Mouse (Mus musculus): ENCODE results near the gene Hap1. TPM values are rescaled to one million over a fixed set of nuclear protein-coding genes. Genes with fewer than 3 reads are reported as not detected.
"Not testable (repeated sequence)": the region's sequence is repeated elsewhere in the genome, so short reads cannot be mapped to it uniquely, and the experiment has no call there.

Hap1 gene
- polyA plus RNA-seq, 1 experiment from 2014 or later: 93.7 TPM

DNA sequence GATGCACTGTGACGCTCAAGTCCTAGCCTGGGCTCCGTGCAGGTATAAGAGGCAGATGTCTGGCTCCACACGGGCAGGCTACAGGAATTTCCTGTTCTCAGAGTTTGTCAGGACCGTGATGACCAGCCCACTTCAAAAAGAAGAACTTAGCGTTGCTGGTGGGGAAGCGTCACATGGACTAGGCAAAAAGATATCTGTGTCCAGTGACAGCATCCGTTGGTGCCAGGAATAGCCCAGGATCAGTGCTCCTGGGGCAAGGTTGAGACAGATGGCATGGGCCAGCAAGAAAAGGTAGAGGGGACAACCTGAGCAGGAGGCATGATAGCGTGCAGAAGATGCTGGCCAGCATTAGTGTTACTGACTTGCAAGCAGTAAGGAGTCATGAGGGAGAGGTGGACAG is 13.9 kb upstream of the Hap1 start:
- ATAC-seq: no peak
- Histone ChIP-seq H3K27me3 (no peaks in the 10 kb centered on the region), H3K27ac (no peak overlapping the region), H3K36me3 (ENCODE audit: poor library complexity, severe bottlenecking) (peaks cover 29% of the 10 kb centered on the region), H3K4me3 (no peak overlapping the region), H3K4me2 (no peak overlapping the region), H3K4me1 (0 out of 2 replicates have a peak, but pooled peaks cover 2% of the 10 kb centered on the region), H3K9ac (no peak overlapping the region), H3K9me3 (replicated peaks) (no peaks in the 10 kb centered on the region)
- 89% methylated on average over 8 of the region's 8 CpGs for WGBS

DNA sequence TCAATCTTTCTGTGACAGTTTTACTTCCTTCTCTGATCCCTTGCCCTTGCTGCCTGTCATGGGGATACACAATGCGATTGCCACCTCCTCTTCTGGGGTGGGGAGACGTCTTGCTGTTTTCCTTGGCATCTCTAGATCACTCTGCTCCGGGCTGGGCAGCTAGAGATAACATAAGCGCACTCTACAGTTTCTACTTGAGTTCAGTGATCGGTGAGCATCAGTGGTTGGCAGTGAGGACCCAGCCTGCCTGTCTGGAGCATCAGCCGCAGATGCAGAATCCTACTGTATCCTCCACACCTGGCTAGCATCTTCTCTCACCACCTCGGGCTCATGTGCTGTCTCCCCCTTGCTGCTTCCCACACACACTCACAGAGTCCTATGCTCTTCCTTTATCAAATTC is 13.2 kb upstream of the Hap1 start:
- no peak overlapping the region for H3K4me2 ChIP-seq
- ATAC-seq: no peak
- H3K9ac ChIP-seq: no peak overlapping the region
- H3K9me3 ChIP-seq (replicated peaks): no peaks in the 10 kb centered on the region
- H3K36me3 ChIP-seq (ENCODE audit: poor library complexity, severe bottlenecking): peaks cover 25% of the 10 kb centered on the region
- 89% methylated on average over 7 of the region's 7 CpGs for WGBS
- no peaks in the 10 kb centered on the region for H3K27me3 ChIP-seq
- H3K27ac ChIP-seq: no peak overlapping the region
- H3K4me1 ChIP-seq: 0 out of 2 replicates have a peak, but pooled peaks cover 2% of the 10 kb centered on the region
- H3K4me3 ChIP-seq: no peak overlapping the region

DNA sequence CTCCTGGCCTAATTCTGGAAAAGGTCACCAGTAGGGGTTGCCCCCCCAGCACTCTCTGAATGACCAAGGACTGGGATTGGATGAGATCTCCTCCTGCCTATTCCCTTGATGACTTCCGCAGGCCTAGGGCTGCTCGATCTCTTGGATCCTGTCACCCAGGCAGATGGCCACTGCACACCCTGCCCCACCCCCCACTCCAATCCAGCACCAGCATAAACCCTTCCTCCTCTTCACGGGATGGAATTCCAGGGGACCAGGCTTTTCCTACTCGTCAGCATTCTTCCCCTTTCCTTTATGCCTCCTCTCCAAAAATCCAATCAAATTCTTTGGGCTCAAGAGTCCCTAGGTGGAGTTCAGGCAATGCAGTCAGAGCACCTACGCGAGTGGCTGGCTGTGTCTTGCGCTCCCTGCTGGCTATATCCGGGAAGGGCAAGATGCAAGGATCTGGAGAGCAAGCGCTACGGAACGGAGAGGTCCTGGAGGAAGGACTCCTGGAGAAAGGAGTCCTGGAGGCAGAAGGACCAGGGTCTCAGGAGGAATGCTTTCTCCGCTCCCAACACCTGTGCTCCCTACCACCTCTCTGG is 7.1 kb upstream of the Hap1 start:
- Histone ChIP-seq H3K4me1 (peaks cover 9% of the 10 kb centered on the region; the same call in 1 of the 2 replicates), H3K4me3 (no peak overlapping the region), H3K27ac (no peak overlapping the region), H3K27me3 (peaks cover 11% of the 10 kb centered on the region), H3K36me3 (ENCODE audit: poor library complexity, severe bottlenecking) (no peaks in the 10 kb centered on the region), H3K4me2 (no peak overlapping the region), H3K9me3 (replicated peaks) (no peaks in the 10 kb centered on the region), H3K9ac (no peak overlapping the region)
- ATAC-seq: peak; percentile 44; the same call in 1 of the 2 replicates
- WGBS: 17% methylated on average over 12 of the region's 12 CpGs

DNA sequence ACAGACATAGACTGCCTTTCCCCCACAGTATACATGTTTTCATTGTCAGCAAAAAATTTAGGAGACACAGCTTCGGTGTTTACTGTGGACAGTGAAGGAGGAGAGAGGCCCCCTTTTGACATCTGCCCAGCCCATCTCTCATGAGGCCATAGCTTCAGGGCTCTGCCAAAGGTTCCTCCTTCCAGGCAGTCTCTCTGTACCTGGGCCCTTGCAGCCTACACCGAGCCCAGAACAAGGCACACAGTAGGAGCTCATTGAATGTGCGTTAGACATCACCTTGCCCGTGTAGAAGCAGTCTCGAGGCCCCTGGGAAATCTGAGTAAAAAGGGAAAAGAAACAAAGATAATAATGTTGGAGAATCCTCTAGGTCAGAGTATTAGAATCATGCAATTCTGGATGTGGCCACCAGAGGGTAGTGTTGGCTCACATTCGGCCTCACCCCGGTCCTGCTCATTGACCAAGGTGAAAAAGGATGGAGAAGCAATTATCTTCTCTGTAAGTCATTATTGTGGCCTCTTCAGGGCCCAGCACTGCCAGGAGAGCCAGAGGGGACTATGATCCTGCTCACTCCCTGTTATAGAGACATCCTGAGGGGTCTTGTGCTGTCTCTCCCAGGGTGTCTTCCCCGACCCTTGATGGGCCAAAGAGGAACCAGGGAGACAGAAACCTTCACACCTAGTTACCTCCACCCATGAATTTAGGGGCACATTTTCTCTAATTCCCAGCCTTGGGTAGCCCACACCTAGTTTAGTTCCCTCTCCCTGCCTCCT is 6.5 kb upstream of the Hap1 start:
- Histone ChIP-seq H3K27ac (no peak overlapping the region), H3K36me3 (ENCODE audit: poor library complexity, severe bottlenecking) (no peaks in the 10 kb centered on the region), H3K9ac (no peak overlapping the region), H3K4me1 (peaks cover 9% of the 10 kb centered on the region; the same call in 1 of the 2 replicates), H3K27me3 (peaks cover 12% of the 10 kb centered on the region), H3K4me2 (no peak overlapping the region), H3K9me3 (replicated peaks) (no peaks in the 10 kb centered on the region), H3K4me3 (no peak overlapping the region)
- peak; percentile 69 for ATAC-seq
- 13% methylated on average over 8 of the region's 8 CpGs for WGBS

DNA sequence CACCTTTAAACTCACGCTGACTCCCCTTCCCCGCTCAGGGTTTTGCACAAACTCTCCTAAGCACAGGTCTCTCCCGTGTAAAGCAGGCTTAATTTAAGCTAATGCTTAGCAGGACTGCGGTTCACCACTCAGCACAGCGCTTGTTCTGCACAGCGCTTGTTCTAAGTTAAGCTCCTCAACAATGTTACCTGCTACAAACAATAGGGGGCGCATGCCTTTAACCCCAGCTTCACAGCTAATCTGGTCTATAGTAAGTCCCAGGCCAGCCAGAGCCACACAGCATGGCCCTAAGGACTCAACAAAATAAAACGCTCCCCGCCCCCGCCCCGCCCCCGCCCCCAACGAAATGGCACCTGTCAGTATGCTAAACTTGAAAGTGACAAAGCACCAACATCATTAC is 5.1 kb upstream of the Hap1 start:
- not testable (repeated sequence) for H3K9ac ChIP-seq; H3K36me3 ChIP-seq (ENCODE audit: poor library complexity, severe bottlenecking); H3K4me2 ChIP-seq; H3K27ac ChIP-seq; H3K9me3 ChIP-seq (replicated peaks); H3K4me3 ChIP-seq; H3K4me1 ChIP-seq; ATAC-seq
- no CpG with 5 or more reads among the region's 13 CpGs for whole genome bisulfite sequencing
- peaks cover 15% of the 10 kb centered on the region for H3K27me3 ChIP-seq

DNA sequence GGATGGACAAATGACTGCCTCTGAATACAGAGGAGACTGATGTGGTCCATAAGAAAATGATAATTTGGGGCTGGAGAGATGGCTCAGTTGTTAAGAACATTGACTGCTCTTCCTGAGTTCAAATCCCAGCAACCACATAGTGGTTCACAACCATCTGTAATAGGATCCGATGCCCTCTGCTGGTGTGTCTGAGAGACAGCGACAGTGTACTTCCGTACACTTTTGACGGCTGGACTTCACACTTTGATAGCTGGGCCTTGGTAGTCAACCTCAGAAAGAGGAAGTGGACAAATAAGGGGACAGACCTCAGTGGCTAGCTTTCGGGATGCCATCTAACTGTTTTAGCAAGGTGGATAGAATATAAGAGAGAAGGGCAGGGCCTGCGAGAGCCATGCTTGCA is 4.2 kb upstream of the Hap1 start:
- WGBS: 82% methylated on average over 6 of the region's 6 CpGs

DNA sequence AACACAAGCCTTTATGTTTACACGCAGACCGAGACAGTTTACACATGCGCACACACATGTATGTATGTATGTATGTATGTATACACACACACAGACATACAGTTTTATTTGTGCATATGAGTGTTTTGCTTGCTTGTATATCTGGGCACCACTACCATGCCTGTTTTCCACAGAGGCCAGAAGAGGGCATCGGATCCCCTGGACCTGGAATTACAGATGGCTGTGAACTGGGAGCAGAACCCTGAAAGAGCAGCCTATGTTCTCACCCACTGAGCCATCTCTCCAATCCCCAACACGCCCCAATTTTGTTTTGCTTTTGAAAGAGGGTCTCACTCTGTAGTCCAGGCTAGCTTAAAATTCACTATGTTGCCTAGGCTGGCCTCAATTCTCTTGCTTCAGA is 1.5 kb upstream of the Hap1 start:
- Histone ChIP-seq H3K27ac (no peak overlapping the region), H3K4me2 (no peak overlapping the region), H3K4me1 (peaks cover 13% of the 10 kb centered on the region; the same call in 1 of the 2 replicates), H3K27me3 (peaks cover 15% of the 10 kb centered on the region), H3K9ac (no peak overlapping the region), H3K4me3 (no peak overlapping the region), H3K36me3 (ENCODE audit: poor library complexity, severe bottlenecking) (peaks cover 19% of the 10 kb centered on the region), H3K9me3 (replicated peaks) (no peaks in the 10 kb centered on the region)
- 55% methylated on average over 5 of the region's 5 CpGs for WGBS
- no peak for ATAC-seq

More for the DNA sequence above, 4.2 kb upstream of the Hap1 start:
- H3K9me3 ChIP-seq (replicated peaks): no peaks in the 10 kb centered on the region
- H3K9ac ChIP-seq: no peak overlapping the region; the same call in 1 of the 2 replicates
- no peak overlapping the region for H3K27ac ChIP-seq
- peaks cover 15% of the 10 kb centered on the region for H3K27me3 ChIP-seq
- ATAC-seq: no peak
- H3K4me1 ChIP-seq: peaks cover 10% of the 10 kb centered on the region; the same call in 1 of the 2 replicates
- no peak overlapping the region for H3K4me2 ChIP-seq
- no peaks in the 10 kb centered on the region for H3K36me3 ChIP-seq (ENCODE audit: poor library complexity, severe bottlenecking)
- no peak overlapping the region for H3K4me3 ChIP-seq

DNA sequence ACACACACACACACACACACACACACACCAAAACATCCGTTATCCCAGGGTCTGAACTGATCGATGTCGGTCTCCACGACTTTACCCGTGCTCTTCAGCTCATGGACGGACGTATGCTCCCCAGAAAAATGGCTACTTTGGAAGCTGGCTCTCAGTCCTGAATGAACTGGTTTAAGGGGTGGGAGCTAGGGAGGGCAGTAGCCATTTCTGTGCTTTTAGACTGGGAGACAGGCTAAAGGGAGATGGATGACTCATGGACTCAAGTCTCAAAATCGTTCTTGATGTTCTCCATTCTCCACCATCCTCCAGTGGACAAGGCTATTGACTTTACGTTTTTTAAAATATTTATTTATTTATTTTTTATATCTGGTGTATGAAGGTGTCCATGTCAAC is 887 bp upstream of the Hap1 start:
- Histone ChIP-seq H3K4me2 (peak overlapping the region; percentile 88), H3K9me3 (replicated peaks) (no peaks in the 10 kb centered on the region), H3K4me1 (peaks cover 18% of the 10 kb centered on the region; the same call in 1 of the 2 replicates), H3K27ac (no peak overlapping the region), H3K4me3 (peak overlapping the region; percentile 85), H3K27me3 (peaks cover 15% of the 10 kb centered on the region), H3K9ac (peak overlapping the region; percentile 87; the same call in 1 of the 2 replicates), H3K36me3 (ENCODE audit: poor library complexity, severe bottlenecking) (peaks cover 22% of the 10 kb centered on the region)
- no peak for ATAC-seq
- 16% methylated on average over 9 of the region's 9 CpGs for WGBS

DNA sequence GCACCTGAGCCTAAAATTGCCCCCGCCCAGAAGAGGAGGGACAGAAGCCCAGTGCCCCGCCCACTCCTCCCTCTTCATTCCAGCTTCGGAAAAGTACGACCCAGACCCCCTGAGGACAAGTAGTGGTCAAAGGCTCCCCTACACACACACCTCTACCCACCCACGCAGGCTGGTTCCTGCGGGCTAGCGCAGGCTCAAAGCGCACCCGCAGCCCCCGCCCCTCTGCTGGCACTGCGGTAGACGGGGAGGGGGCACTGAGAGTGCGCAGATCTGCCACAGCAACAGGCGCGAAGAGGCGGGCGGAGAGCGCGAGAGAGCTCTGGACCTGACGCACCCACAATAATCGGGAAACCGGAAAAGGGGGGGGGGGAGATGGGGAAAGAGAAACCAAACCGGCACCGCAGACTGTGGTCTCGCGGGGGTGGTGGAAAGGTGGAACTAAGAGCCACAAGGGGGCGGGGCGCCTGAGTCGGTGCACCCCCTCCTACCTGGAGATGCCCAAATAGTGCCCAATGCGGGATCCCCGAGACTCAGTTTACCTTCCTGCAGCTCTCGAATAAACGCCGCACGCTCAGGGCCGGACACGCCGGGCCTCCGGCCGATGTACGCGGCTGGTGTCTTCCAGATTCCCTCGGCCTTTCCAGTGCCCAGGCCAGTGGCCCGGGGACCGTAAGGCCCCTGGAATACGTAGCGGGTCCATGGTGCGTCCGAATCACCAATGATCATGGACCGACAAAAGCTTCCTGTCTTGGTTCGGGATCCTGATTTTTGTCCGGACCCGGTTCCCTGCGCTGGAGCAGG is 577 bp downstream of the Hap1 start:
- H3K27ac ChIP-seq: peak overlapping the region; percentile 48; the same call in 1 of the 2 replicates
- under 1% methylated on average over 54 of the region's 54 CpGs for WGBS

DNA sequence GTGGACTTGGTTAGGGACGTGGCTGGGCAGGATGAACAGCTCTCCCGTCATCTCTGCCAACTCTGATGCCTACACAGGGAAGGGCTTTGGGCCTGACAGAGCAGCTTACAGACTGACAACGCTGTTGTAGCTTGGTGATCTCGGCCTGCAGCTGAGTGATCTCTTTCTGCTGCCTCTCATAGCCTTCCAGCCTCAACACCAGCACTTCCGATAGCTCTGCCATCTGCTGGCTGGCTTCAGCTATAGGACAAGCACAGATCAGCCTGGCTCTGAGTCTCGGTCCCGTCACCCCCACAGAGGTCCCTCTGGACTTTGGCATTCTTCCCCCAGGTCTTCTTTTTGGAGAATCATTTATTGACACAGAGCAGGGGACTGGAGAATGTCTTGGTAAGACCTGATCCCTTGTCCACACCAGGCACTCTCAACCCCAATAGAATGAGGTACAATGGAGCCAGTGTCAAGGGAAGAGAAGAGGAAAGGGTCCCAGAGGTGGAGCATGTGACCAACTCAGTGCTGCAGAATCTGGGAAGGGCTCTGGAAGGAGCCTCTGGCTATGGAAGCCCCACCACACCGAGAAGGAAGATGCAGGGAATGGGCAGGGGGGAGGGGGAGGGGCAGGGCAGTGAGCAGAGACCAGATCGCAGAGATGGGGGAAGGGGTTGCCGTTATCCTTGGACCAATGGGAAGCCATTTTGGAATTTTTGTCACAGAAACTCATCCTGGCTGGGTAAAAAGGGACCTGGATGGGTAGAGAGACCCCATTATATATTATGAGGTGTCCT is 3.7 kb downstream of the Hap1 start:
- ATAC-seq: no peak
- Histone ChIP-seq H3K9ac (peak overlapping the region; percentile 39; the same call in 1 of the 2 replicates), H3K27ac (no peak overlapping the region), H3K9me3 (replicated peaks) (no peaks in the 10 kb centered on the region), H3K4me1 (peaks cover 33% of the 10 kb centered on the region; the same call in 1 of the 2 replicates), H3K27me3 (peaks cover 2% of the 10 kb centered on the region; the same call in 1 of the 2 replicates), H3K4me2 (no peak overlapping the region), H3K4me3 (no peak overlapping the region), H3K36me3 (ENCODE audit: poor library complexity, severe bottlenecking) (peaks cover 42% of the 10 kb centered on the region)
- WGBS: 45% methylated on average over 10 of the region's 10 CpGs

More for the DNA sequence above, 577 bp downstream of the Hap1 start:
- H3K4me1 ChIP-seq: peaks cover 21% of the 10 kb centered on the region; the same call in 1 of the 2 replicates
- H3K27me3 ChIP-seq: peaks cover 13% of the 10 kb centered on the region
- peaks cover 25% of the 10 kb centered on the region for H3K36me3 ChIP-seq (ENCODE audit: poor library complexity, severe bottlenecking)
- peak overlapping the region; percentile 88 for H3K4me2 ChIP-seq
- H3K9ac ChIP-seq: peak overlapping the region; percentile 87
- ATAC-seq: peak; percentile 60
- peak overlapping the region; percentile 85 for H3K4me3 ChIP-seq
- no peaks in the 10 kb centered on the region for H3K9me3 ChIP-seq (replicated peaks)

DNA sequence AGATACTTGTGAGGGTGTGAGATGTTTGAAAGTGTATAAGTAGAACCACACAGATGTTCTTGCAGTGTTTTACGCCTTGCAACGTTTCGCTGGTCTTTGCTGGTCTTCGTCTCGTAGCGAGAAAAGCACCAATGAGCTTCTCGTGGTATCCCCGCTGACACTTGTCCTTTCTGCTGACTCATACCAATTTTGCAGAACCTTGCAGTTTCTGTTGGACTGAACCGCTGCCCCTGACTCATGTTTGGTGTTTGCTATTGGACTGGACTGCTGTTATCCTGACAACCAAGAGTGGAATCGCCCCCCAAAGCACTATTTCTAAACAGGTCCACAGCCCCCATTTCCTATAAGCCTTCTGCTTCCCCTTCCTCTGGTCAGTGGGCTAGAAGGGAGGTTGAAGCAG is 11.7 kb downstream of the Hap1 start:
- peaks cover 9% of the 10 kb centered on the region; the same call in 1 of the 2 replicates for H3K36me3 ChIP-seq (ENCODE audit: poor library complexity, severe bottlenecking)
- H3K27ac ChIP-seq: no peak overlapping the region
- H3K27me3 ChIP-seq: no peaks in the 10 kb centered on the region
- no peak overlapping the region for H3K9ac ChIP-seq
- H3K4me3 ChIP-seq: no peak overlapping the region
- no peaks in the 10 kb centered on the region for H3K9me3 ChIP-seq (replicated peaks)
- whole genome bisulfite sequencing: 91% methylated on average over 10 of the region's 10 CpGs
- ATAC-seq: no peak
- H3K4me2 ChIP-seq: no peak overlapping the region
- H3K4me1 ChIP-seq: 0 out of 2 replicates have a peak, but pooled peaks cover 12% of the 10 kb centered on the region
